Mouse (Mus musculus): ENCODE measurements around the gene Brinp2. TPM values are rescaled to one million over a fixed set of nuclear protein-coding genes. Genes with fewer than 3 reads are reported as not detected.

Brinp2 gene
- polyA plus RNA-seq (2014; fragmentation: Illumina TruSeq; extraction: RNeasy Lipid Tissue Mini Kit (QIAGEN cat#74804)) = 0.46 TPM

GRCm38 (mm10) chr1:158356051-158356461 is at the start of gene Brinp2:
Brinp2 (minus strand) TSS chr1:158356326.

GRCm38 (mm10) chr1:158361964-158362291 is 5.8 kb upstream of the Brinp2 start, which contains the start of gene Astn1:
Astn1 (plus strand) TSS chr1:158362273.

Other genes starting within 250 kb of the Brinp2 start
- gene Astn1, start 5.9 kb upstream of the Brinp2 start, polyA plus RNA-seq (2014; fragmentation: Illumina TruSeq; extraction: RNeasy Lipid Tissue Mini Kit (QIAGEN cat#74804)) = 2.5 TPM

Measured in ovary, adult 10 weeks (tissue).